Comparison of ENCODE assay signal across 23 mouse cellular contexts in genomic region chr17:80279340-80280070, GRCm38 (mm10). TPM values are rescaled to one million over a fixed set of nuclear protein-coding genes. Genes with fewer than 3 reads are reported as not detected.
DNase-seq lines count a peak whose midpoint lies in the region; ATAC-seq and TF ChIP-seq lines count a peak whose summit lies in the region.
"Had no signal": no experiment of that assay in that cellular context is flagged by ENCODE, and none has a peak within 500 bp of the region (broad histone marks: within the 10 kb centered on the region; RNA-seq: fewer than 3 reads in every experiment).

No protein-coding gene starts in this region.

- no peak overlapping the region for H3K9ac ChIP-seq in liver, embryonic 16.5 days (ENCODE audit: low read depth, low read length)
- H3K9ac ChIP-seq in liver, postnatal 0 days (replicated peaks): no peak overlapping the region
- H3K9ac ChIP-seq in midbrain, embryonic 11.5 days (ENCODE audit: low read length): no peak overlapping the region
- H3K9ac ChIP-seq in midbrain, embryonic 15.5 days: no peak overlapping the region
- H3K9ac ChIP-seq: forebrain, embryonic 13.5 days; hindbrain, embryonic 13.5 days had no signal

- intact Hi-C loops in heart, postnatal 36 days (cut with DNase I): no loop called here

- no peaks in the 10 kb centered on the region for H3K4me1 ChIP-seq in liver, embryonic 16.5 days (ENCODE audit: control insufficient read depth, low read depth, low read length)
- no peaks in the 10 kb centered on the region; the same call in none of the 2 replicates for H3K4me1 ChIP-seq in liver, postnatal 0 days (ENCODE audit: insufficient read depth)
- no peaks in the 10 kb centered on the region for H3K4me1 ChIP-seq in midbrain, embryonic 11.5 days (ENCODE audit: control insufficient read depth, insufficient read depth, low read length)
- H3K4me1 ChIP-seq in midbrain, embryonic 15.5 days: no peaks in the 10 kb centered on the region
- H3K4me1 ChIP-seq: forebrain, embryonic 10.5 days; forebrain, embryonic 13.5 days; hindbrain, embryonic 10.5 days; hindbrain, embryonic 13.5 days had no signal

- peak; percentile 47 for ATAC-seq in liver, embryonic 16.5 days (ENCODE audit: low read depth)
- no peak for ATAC-seq in liver, postnatal 0 days
- no peak for ATAC-seq in midbrain, embryonic 11.5 days (ENCODE audit: low FRiP score)
- no peak for ATAC-seq in midbrain, embryonic 15.5 days (replicated peaks)
- ATAC-seq: forebrain, embryonic 13.5 days; forebrain, embryonic 16.5 days; hindbrain, embryonic 16.5 days; Patski had no signal

- H3K9me3 ChIP-seq in liver, embryonic 16.5 days (replicated peaks; ENCODE audit: control insufficient read depth, low read length): no peaks in the 10 kb centered on the region
- H3K9me3 ChIP-seq in liver, postnatal 0 days (ENCODE audit: low read length): no peaks in the 10 kb centered on the region
- H3K9me3 ChIP-seq in midbrain, embryonic 11.5 days (ENCODE audit: control insufficient read depth, low read length): no peaks in the 10 kb centered on the region
- no peaks in the 10 kb centered on the region for H3K9me3 ChIP-seq in midbrain, embryonic 15.5 days
- H3K9me3 ChIP-seq: forebrain, embryonic 10.5 days; forebrain, embryonic 13.5 days; hindbrain, embryonic 10.5 days; hindbrain, embryonic 13.5 days had no signal

- no peak for TF ChIP-seq EP300 in liver, postnatal 0 days (IDR thresholded peaks at IDR 0.05; ENCODE audit: low read depth)

- WGBS in liver, embryonic 16.5 days (ENCODE audit: insufficient replicate concordance): 75% methylated on average over 8 of the region's 8 CpGs
- 77% methylated on average over 8 of the region's 8 CpGs for WGBS in liver, postnatal 0 days (ENCODE audit: insufficient replicate concordance)
- 93% methylated on average over 8 of the region's 8 CpGs for WGBS in midbrain, embryonic 11.5 days
- 95% methylated on average over 8 of the region's 8 CpGs for WGBS in midbrain, embryonic 15.5 days

- H3K27ac ChIP-seq in liver, embryonic 16.5 days (ENCODE audit: low read length): peak overlapping the region; percentile 36
- H3K27ac ChIP-seq in liver, postnatal 0 days (ENCODE audit: low read depth): no peak overlapping the region
- H3K27ac ChIP-seq in midbrain, embryonic 11.5 days (ENCODE audit: low read depth, low read length): no peak overlapping the region
- H3K27ac ChIP-seq in midbrain, embryonic 15.5 days: no peak overlapping the region
- H3K27ac ChIP-seq: forebrain, embryonic 10.5 days; forebrain, embryonic 13.5 days; hindbrain, embryonic 10.5 days; hindbrain, embryonic 13.5 days had no signal

- H3K4me2 ChIP-seq in liver, embryonic 16.5 days (ENCODE audit: low read depth, low read length): no peak overlapping the region
- no peak overlapping the region for H3K4me2 ChIP-seq in liver, postnatal 0 days (ENCODE audit: low read depth, low read length)
- H3K4me2 ChIP-seq in midbrain, embryonic 11.5 days: no peak overlapping the region
- no peak overlapping the region for H3K4me2 ChIP-seq in midbrain, embryonic 15.5 days
- H3K4me2 ChIP-seq: forebrain, embryonic 13.5 days; heart, embryonic 11.5 days; hindbrain, embryonic 13.5 days had no signal

- no peaks in the 10 kb centered on the region for H3K27me3 ChIP-seq in liver, embryonic 16.5 days (ENCODE audit: control insufficient read depth, insufficient read depth, low read depth, low read length)
- H3K27me3 ChIP-seq in liver, postnatal 0 days (ENCODE audit: insufficient read depth, low read length): no peaks in the 10 kb centered on the region
- no peaks in the 10 kb centered on the region for H3K27me3 ChIP-seq in midbrain, embryonic 11.5 days (ENCODE audit: control insufficient read depth, insufficient read depth, low read length)
- H3K27me3 ChIP-seq in midbrain, embryonic 15.5 days (replicated peaks): no peaks in the 10 kb centered on the region
- H3K27me3 ChIP-seq: forebrain, embryonic 13.5 days; hindbrain, embryonic 13.5 days; Patski had no signal

- TF ChIP-seq CTCF in liver, postnatal 0 days (IDR thresholded peaks at IDR 0.05; ENCODE audit: low read depth): no peak

- H3K4me3 ChIP-seq in liver, embryonic 16.5 days (ENCODE audit: low read depth, low read length): no peak overlapping the region
- no peak overlapping the region for H3K4me3 ChIP-seq in liver, postnatal 0 days (ENCODE audit: low read depth, low read length)
- no peak overlapping the region for H3K4me3 ChIP-seq in midbrain, embryonic 11.5 days (ENCODE audit: low read depth, low read length)
- no peak overlapping the region for H3K4me3 ChIP-seq in midbrain, embryonic 15.5 days
- H3K4me3 ChIP-seq: forebrain, embryonic 10.5 days; forebrain, embryonic 13.5 days; hindbrain, embryonic 10.5 days; hindbrain, embryonic 13.5 days had no signal

- no peaks in the 10 kb centered on the region for H3K36me3 ChIP-seq in liver, embryonic 16.5 days (ENCODE audit: control insufficient read depth, insufficient read depth)
- H3K36me3 ChIP-seq in liver, postnatal 0 days (replicated peaks; ENCODE audit: insufficient read depth, low read length): peaks cover 28% of the 10 kb centered on the region
- H3K36me3 ChIP-seq in midbrain, embryonic 11.5 days (ENCODE audit: control insufficient read depth, insufficient read depth, low read length): peaks cover 2% of the 10 kb centered on the region; the same call in 1 of the 2 replicates
- H3K36me3 ChIP-seq in midbrain, embryonic 15.5 days (replicated peaks): peaks cover 37% of the 10 kb centered on the region

- DNase-seq in heart, adult 11 months: peak; percentile 66
- DNase-seq in heart, postnatal 36 days: no peak
- DNase-seq in liver, postnatal 0 days: no peak
- peak; percentile 70 for DNase-seq in midbrain, embryonic 11.5 days (ENCODE audit: low spot score, missing footprints)
- DNase-seq: adrenal gland, postnatal 10 days; adrenal gland, postnatal 36 days; cerebellum, adult 18-20 months; cerebellum, adult 9-10 months; cerebellum, postnatal 14 days; gastrocnemius, postnatal 10 days; gastrocnemius, postnatal 36 days had no signal

RNA-seq across cellular contexts. Expression of gene Morn2, which starts 10.5 kb away (rescaled TPM):
- total RNA-seq in heart, postnatal 36 days (2021): 10 to 100 TPM; 14.7 TPM
- polyA plus RNA-seq in liver, embryonic 16.5 days (2015; fragmentation: Nextera tagmentation; extraction: Ambion mirVana): 6.4 and 7.9 TPM in 2 replicates
- polyA plus RNA-seq in liver, postnatal 0 days (2015; fragmentation: Nextera tagmentation; extraction: Ambion mirVana): 11.2 and 11.4 TPM in 2 replicates
- 36.2 and 44.6 TPM in 2 replicates for polyA plus RNA-seq in midbrain, embryonic 11.5 days (2014; fragmentation: Nextera tagmentation; extraction: Ambion mirVana)
- polyA plus RNA-seq in midbrain, embryonic 15.5 days (2015; fragmentation: Nextera tagmentation; extraction: Ambion mirVana): 48.8 and 49.7 TPM in 2 replicates

RNA-seq across cellular contexts. Expression of gene Dhx57, which starts 10.8 kb away (rescaled TPM):
- total RNA-seq in heart, postnatal 36 days (2021): 1 to 10 TPM; 5.8 to 6.9 TPM
- polyA plus RNA-seq in liver, embryonic 16.5 days (2015; fragmentation: Nextera tagmentation; extraction: Ambion mirVana): 3.8 and 4.8 TPM in 2 replicates
- polyA plus RNA-seq in liver, postnatal 0 days (2015; fragmentation: Nextera tagmentation; extraction: Ambion mirVana): 1.7 and 1.9 TPM in 2 replicates
- 21.3 and 24.5 TPM in 2 replicates for polyA plus RNA-seq in midbrain, embryonic 11.5 days (2014; fragmentation: Nextera tagmentation; extraction: Ambion mirVana)
- polyA plus RNA-seq in midbrain, embryonic 15.5 days (2015; fragmentation: Nextera tagmentation; extraction: Ambion mirVana): 52.2 and 58.2 TPM in 2 replicates

RNA-seq across cellular contexts. Expression of gene Arhgef33, which starts 27.7 kb away (rescaled TPM):
- total RNA-seq in heart, postnatal 36 days (2021): under 1 TPM in 1 of 2 experiments, not detected in 1; 0.46 TPM
- polyA plus RNA-seq in liver, embryonic 16.5 days (2015; fragmentation: Nextera tagmentation; extraction: Ambion mirVana): 0.23 and 0.32 TPM in 2 replicates
- polyA plus RNA-seq in liver, postnatal 0 days (2015; fragmentation: Nextera tagmentation; extraction: Ambion mirVana): 0.83 and 1.2 TPM in 2 replicates
- polyA plus RNA-seq in midbrain, embryonic 11.5 days (2014; fragmentation: Nextera tagmentation; extraction: Ambion mirVana): 0.57 and 0.98 TPM in 2 replicates
- 1.0 and 1.6 TPM in 2 replicates for polyA plus RNA-seq in midbrain, embryonic 15.5 days (2015; fragmentation: Nextera tagmentation; extraction: Ambion mirVana)
- total RNA-seq: gastrocnemius, adult 18-20 months; heart, postnatal 25 days had no signal

RNA-seq across cellular contexts. Expression of gene Gemin6, which starts 55.3 kb away (rescaled TPM):
- total RNA-seq in heart, postnatal 36 days (2021): 1 to 10 TPM; 4.3 to 5.5 TPM
- 21.3 and 25.3 TPM in 2 replicates for polyA plus RNA-seq in liver, embryonic 16.5 days (2015; fragmentation: Nextera tagmentation; extraction: Ambion mirVana)
- 16.9 and 17.5 TPM in 2 replicates for polyA plus RNA-seq in liver, postnatal 0 days (2015; fragmentation: Nextera tagmentation; extraction: Ambion mirVana)
- 42.1 and 42.2 TPM in 2 replicates for polyA plus RNA-seq in midbrain, embryonic 11.5 days (2014; fragmentation: Nextera tagmentation; extraction: Ambion mirVana)
- 18.1 and 21.5 TPM in 2 replicates for polyA plus RNA-seq in midbrain, embryonic 15.5 days (2015; fragmentation: Nextera tagmentation; extraction: Ambion mirVana)

Comparison
In these comparisons a context has a peak if more than half of its experiments do, and no peak if none do; other contexts are left out.
1. DNase-seq: peak in heart, adult 11 months (single experiment) and midbrain, embryonic 11.5 days (single experiment); none in heart, postnatal 36 days (0 of 2) and liver, postnatal 0 days (single experiment).